Mouse (Mus musculus): ENCODE data around the gene Fut2. TPM values are rescaled to one million over a fixed set of nuclear protein-coding genes. Genes with fewer than 3 reads are reported as not detected.
"Not testable (repeated sequence)": the region's sequence is repeated elsewhere in the genome, so short reads cannot be mapped to it uniquely, and the experiment has no call there.

The Fut2 gene
- polyA plus RNA-seq, 1 experiment, result 1.2 TPM

- peaks cover 2% of the 10 kb centered on the region; the same call in 1 of the 2 replicates for H3K4me1 ChIP-seq (ENCODE audit: control insufficient read depth, insufficient read depth, insufficient read length, low read length)
- no peaks in the 10 kb centered on the region for H3K36me3 ChIP-seq (ENCODE audit: control insufficient read depth, insufficient read depth, low read length)
- peak; percentile 15; the same call in 1 of the 2 replicates for TF ChIP-seq CTCF (IDR thresholded peaks at IDR 0.05; ENCODE audit: extremely low read depth, insufficient read length, insufficient replicate concordance, low read depth, low read length)
- no peak for TF ChIP-seq POLR2A (IDR thresholded peaks at IDR 0.05; ENCODE audit: low read depth, low read length)
- WGBS, result 95% methylated on average over 9 of the region's 9 CpGs
- peaks cover 58% of the 10 kb centered on the region for H3K27me3 ChIP-seq (ENCODE audit: control insufficient read depth, insufficient read depth, low read length)
- no peak overlapping the region for H3K27ac ChIP-seq (ENCODE audit: insufficient read depth, low read depth, low read length)
- H3K4me3 ChIP-seq (ENCODE audit: low read depth, low read length), result no peak overlapping the region
These were observed 2.7 kb upstream of the Fut2 start for GRCm38 (mm10) chr7:45668921-45669320.

DNA sequence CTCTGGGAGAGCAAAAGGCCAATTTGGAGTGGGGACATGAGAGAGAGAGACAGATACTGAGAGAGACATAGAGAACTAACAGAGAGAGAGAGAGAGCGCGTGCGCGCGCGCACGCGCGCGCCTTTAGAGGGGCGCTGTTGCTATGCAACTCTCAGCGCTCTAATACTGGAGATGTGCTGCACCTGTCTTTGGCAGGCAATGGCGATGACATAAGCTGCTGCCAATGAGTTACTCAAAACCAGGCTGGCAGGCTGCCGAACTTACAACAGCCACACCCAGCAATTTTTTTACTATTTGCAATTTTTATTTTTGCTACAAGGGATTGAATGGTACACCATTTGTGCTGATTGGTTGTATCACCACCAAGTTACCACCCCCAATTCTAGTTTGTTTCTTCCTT lies 1.6 kb upstream of the Fut2 start:
- 58% methylated on average over 14 of the region's 14 CpGs for WGBS
- H3K36me3 ChIP-seq (ENCODE audit: control insufficient read depth, insufficient read depth, low read length), result no peaks in the 10 kb centered on the region
- H3K27ac ChIP-seq (ENCODE audit: insufficient read depth, low read depth, low read length), result no peak overlapping the region
- no peak for TF ChIP-seq POLR2A (IDR thresholded peaks at IDR 0.05; ENCODE audit: low read depth, low read length)
- H3K27me3 ChIP-seq (ENCODE audit: control insufficient read depth, insufficient read depth, low read length), result peaks cover 58% of the 10 kb centered on the region
- H3K4me3 ChIP-seq (ENCODE audit: low read depth, low read length), result no peak overlapping the region
- peaks cover 2% of the 10 kb centered on the region; the same call in 1 of the 2 replicates for H3K4me1 ChIP-seq (ENCODE audit: control insufficient read depth, insufficient read depth, insufficient read length, low read length)

- TF ChIP-seq POLR2A (IDR thresholded peaks at IDR 0.05; ENCODE audit: low read depth, low read length), result no peak
- no peak for TF ChIP-seq CTCF (IDR thresholded peaks at IDR 0.05; ENCODE audit: extremely low read depth, insufficient read length, insufficient replicate concordance, low read depth, low read length)
- peaks cover 2% of the 10 kb centered on the region; the same call in 1 of the 2 replicates for H3K4me1 ChIP-seq (ENCODE audit: control insufficient read depth, insufficient read depth, insufficient read length, low read length)
- peak overlapping the region; percentile 32 for H3K4me3 ChIP-seq (ENCODE audit: low read depth, low read length)
- H3K27ac ChIP-seq (ENCODE audit: insufficient read depth, low read depth, low read length), result no peak overlapping the region
- WGBS, result 32% methylated on average over 13 of the region's 13 CpGs
- H3K27me3 ChIP-seq (ENCODE audit: control insufficient read depth, insufficient read depth, low read length), result peaks cover 44% of the 10 kb centered on the region
- no peaks in the 10 kb centered on the region for H3K36me3 ChIP-seq (ENCODE audit: control insufficient read depth, insufficient read depth, low read length)
These were observed 673 bp downstream of the Fut2 start for GRCm38 (mm10) chr7:45665303-45666138.

DNA sequence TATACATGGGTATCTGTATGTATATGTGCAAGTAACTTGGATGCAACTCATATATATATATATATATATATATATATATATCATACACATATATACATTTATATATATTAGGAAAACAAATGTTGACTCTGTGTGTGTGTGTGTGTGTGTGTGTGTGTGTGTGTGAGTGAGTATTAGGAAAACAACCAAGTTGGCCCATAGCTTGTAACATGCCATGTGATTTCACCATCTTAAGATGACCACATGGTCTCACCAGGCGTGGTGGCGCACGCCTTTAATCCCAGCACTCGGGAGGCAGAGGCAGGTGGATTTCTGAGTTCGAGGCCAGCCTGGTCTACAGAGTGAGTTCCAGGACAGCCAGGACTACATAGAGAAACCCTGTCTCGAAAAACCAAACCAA lies 4.5 kb downstream of the Fut2 start:
- H3K4me1 ChIP-seq (ENCODE audit: control insufficient read depth, insufficient read depth, insufficient read length, low read length); H3K4me3 ChIP-seq (ENCODE audit: low read depth, low read length); H3K36me3 ChIP-seq (ENCODE audit: control insufficient read depth, insufficient read depth, low read length); H3K27ac ChIP-seq (ENCODE audit: insufficient read depth, low read depth, low read length): not testable (repeated sequence)
- WGBS, result 89% methylated on average over 6 of the region's 6 CpGs
- H3K27me3 ChIP-seq (ENCODE audit: control insufficient read depth, insufficient read depth, low read length), result peaks cover 45% of the 10 kb centered on the region

DNA sequence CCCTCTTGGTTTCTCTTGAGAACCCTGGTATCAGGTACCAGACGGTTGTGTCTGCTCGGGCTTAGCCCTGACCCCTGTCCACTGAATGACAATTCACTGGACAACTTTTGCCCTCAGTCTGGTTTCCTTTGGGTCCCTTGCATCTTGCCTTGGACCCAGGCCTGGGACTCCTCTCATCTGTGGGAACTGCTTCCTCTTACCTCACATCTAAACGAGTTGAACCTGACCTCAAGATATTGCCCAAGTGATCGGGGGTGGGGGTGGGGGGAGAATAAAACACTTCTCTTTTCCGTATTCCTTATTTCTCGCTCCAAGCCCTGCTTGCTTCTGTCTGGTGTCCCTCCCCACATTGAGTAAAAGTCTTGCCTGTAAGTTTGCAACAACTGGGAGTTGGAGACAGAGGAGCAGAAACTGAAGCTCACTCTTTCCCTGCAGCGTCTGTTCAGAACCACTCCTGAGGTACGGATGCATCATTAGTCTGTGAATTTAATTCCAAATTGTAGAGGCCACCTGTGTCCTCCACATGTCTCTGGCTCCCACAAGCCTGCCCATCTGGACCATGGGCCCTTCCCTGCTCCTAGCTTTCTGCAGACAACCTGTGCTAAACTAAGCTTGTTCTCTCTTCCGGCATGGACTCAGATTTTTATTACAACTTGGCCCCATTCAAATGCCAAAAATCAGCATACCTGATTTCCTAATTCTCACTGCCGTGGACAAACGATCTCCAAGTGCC lies 5.3 kb downstream of the Fut2 start:
- H3K4me3 ChIP-seq (ENCODE audit: low read depth, low read length), result no peak overlapping the region
- H3K27ac ChIP-seq (ENCODE audit: insufficient read depth, low read depth, low read length), result no peak overlapping the region
- peaks cover 40% of the 10 kb centered on the region for H3K27me3 ChIP-seq (ENCODE audit: control insufficient read depth, insufficient read depth, low read length)
- WGBS, result 77% methylated on average over 11 of the region's 11 CpGs
- TF ChIP-seq POLR2A (IDR thresholded peaks at IDR 0.05; ENCODE audit: low read depth, low read length) (no peak), CTCF (IDR thresholded peaks at IDR 0.05; ENCODE audit: extremely low read depth, insufficient read length, insufficient replicate concordance, low read depth, low read length) (no peak)
- no peaks in the 10 kb centered on the region for H3K36me3 ChIP-seq (ENCODE audit: control insufficient read depth, insufficient read depth, low read length)
- H3K4me1 ChIP-seq (ENCODE audit: control insufficient read depth, insufficient read depth, insufficient read length, low read length), result no peaks in the 10 kb centered on the region

GRCm38 (mm10) chr7:45654424-45655047 lies 11.7 kb downstream of the Fut2 start:
- peak overlapping the region; percentile 41 for H3K4me3 ChIP-seq (ENCODE audit: low read depth, low read length)
- no peaks in the 10 kb centered on the region for H3K36me3 ChIP-seq (ENCODE audit: control insufficient read depth, insufficient read depth, low read length)
- WGBS, result 27% methylated on average over 17 of the region's 17 CpGs
- H3K27ac ChIP-seq (ENCODE audit: insufficient read depth, low read depth, low read length), result no peak overlapping the region
- TF ChIP-seq CTCF (IDR thresholded peaks at IDR 0.05; ENCODE audit: extremely low read depth, insufficient read length, insufficient replicate concordance, low read depth, low read length) (no peak), POLR2A (IDR thresholded peaks at IDR 0.05; ENCODE audit: low read depth, low read length) (no peak)
- H3K4me1 ChIP-seq (ENCODE audit: control insufficient read depth, insufficient read depth, insufficient read length, low read length), result peaks cover 3% of the 10 kb centered on the region; the same call in 1 of the 2 replicates
- H3K27me3 ChIP-seq (ENCODE audit: control insufficient read depth, insufficient read depth, low read length), result peaks cover 15% of the 10 kb centered on the region

DNA sequence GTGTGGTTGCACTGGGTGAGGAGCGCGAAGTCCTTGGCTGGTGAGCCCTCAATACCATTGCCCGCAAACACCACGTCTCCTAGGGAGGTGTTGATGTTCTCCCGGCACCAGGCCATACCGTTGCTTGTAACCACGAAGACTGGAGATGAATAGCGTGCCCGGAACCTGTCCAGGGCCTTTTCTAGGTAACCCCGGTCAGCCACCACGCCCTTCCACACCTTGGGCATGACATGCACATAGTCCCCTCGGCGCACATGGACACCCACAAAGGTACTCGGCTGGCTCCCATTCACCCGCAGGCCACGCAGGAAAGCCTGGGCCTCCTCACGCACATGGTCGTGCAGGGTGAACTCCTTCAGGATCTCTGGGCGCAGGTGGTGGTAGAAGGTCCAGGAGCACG lies 15.7 kb downstream of the Fut2 start:
- H3K36me3 ChIP-seq (ENCODE audit: control insufficient read depth, insufficient read depth, low read length); H3K4me1 ChIP-seq (ENCODE audit: control insufficient read depth, insufficient read depth, insufficient read length, low read length); H3K27me3 ChIP-seq (ENCODE audit: control insufficient read depth, insufficient read depth, low read length); H3K27ac ChIP-seq (ENCODE audit: insufficient read depth, low read depth, low read length); H3K4me3 ChIP-seq (ENCODE audit: low read depth, low read length): not testable (repeated sequence)
- WGBS, result 95% methylated on average over 20 of the region's 20 CpGs
